Mouse (Mus musculus): ENCODE data around the gene Itih2. TPM values are rescaled to one million over a fixed set of nuclear protein-coding genes. Genes with fewer than 3 reads are reported as not detected.

Itih2 gene
- polyA plus RNA-seq, 1 experiment from 2014 or later, result 0.87 TPM

DNA sequence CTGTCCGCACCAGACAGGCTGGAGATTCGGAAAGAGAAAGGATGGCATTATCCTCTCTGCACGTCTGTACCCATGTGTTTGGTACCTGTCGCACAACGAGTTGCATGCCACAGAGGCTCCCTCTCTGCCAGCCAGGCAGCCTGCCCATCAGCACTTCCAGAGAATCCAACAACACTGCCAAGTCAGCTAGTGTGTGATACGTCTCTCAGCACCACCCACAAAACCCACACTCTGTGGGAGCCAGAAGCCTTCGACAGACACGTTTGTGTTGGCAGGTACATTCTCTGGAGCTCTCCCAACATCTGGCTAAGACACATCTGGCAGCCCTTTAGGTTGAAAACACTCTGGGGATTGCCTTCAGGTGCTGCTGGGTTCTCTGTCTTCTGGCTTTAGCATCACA, 16.0 kb upstream of the Itih2 start:
- no peaks in the 10 kb centered on the region for H3K9me3 ChIP-seq (ENCODE audit: control insufficient read depth, low read length)
- ATAC-seq (ENCODE audit: low FRiP score, low TSS enrichment), result no peak
- H3K36me3 ChIP-seq (ENCODE audit: control insufficient read depth, insufficient read depth, low read length), result no peaks in the 10 kb centered on the region
- WGBS, result 82% methylated on average over 8 of the region's 8 CpGs
- no peak overlapping the region for H3K4me3 ChIP-seq (ENCODE audit: low read length)
- H3K27me3 ChIP-seq (ENCODE audit: control insufficient read depth, insufficient read depth, low read length), result no peaks in the 10 kb centered on the region
- H3K27ac ChIP-seq (ENCODE audit: low read depth, low read length), result no peak overlapping the region
- no peak overlapping the region for H3K4me2 ChIP-seq (replicated peaks; ENCODE audit: low read depth, low read length)
- no peaks in the 10 kb centered on the region for H3K4me1 ChIP-seq (ENCODE audit: control insufficient read depth, insufficient read depth, low read length)
- no peak overlapping the region for H3K9ac ChIP-seq (ENCODE audit: low read depth, low read length)

DNA sequence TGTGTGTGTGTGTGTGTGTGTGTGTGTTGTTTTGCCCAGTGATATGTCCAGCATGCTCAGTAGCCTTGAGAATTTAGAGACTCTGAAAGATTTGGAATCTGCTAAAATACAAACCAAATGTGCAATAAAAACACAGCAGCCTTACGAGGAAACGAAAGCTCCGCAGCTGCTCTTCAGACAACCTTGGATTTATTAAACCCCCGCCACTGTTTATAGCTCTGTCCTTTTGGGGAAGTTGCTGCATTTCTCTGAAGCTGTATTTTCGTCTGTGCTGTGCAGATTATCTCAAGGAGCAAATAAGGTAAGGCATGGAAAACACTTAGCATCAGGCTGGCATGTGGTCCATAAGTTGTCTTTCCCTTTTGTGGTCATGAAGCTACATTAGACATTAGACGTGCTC, 14.3 kb upstream of the Itih2 start:
- 34% methylated on average over 6 of the region's 6 CpGs for WGBS
- Histone ChIP-seq H3K27me3 (ENCODE audit: control insufficient read depth, insufficient read depth, low read length) (no peaks in the 10 kb centered on the region), H3K4me2 (replicated peaks; ENCODE audit: low read depth, low read length) (no peak overlapping the region), H3K27ac (ENCODE audit: low read depth, low read length) (no peak overlapping the region), H3K4me3 (ENCODE audit: low read length) (no peak overlapping the region), H3K4me1 (ENCODE audit: control insufficient read depth, insufficient read depth, low read length) (no peaks in the 10 kb centered on the region), H3K9ac (ENCODE audit: low read depth, low read length) (no peak overlapping the region), H3K36me3 (ENCODE audit: control insufficient read depth, insufficient read depth, low read length) (no peaks in the 10 kb centered on the region), H3K9me3 (ENCODE audit: control insufficient read depth, low read length) (no peaks in the 10 kb centered on the region)
- ATAC-seq (ENCODE audit: low FRiP score, low TSS enrichment), result no peak

GRCm38 (mm10) chr2:10142472-10143454, 11.6 kb upstream of the Itih2 start:
- Histone ChIP-seq H3K4me2 (replicated peaks; ENCODE audit: low read depth, low read length) (no peak overlapping the region), H3K27me3 (ENCODE audit: control insufficient read depth, insufficient read depth, low read length) (no peaks in the 10 kb centered on the region), H3K36me3 (ENCODE audit: control insufficient read depth, insufficient read depth, low read length) (no peaks in the 10 kb centered on the region), H3K4me1 (ENCODE audit: control insufficient read depth, insufficient read depth, low read length) (no peaks in the 10 kb centered on the region), H3K9ac (ENCODE audit: low read depth, low read length) (no peak overlapping the region), H3K9me3 (ENCODE audit: control insufficient read depth, low read length) (no peaks in the 10 kb centered on the region), H3K4me3 (ENCODE audit: low read length) (no peak overlapping the region), H3K27ac (ENCODE audit: low read depth, low read length) (no peak overlapping the region)
- 33% methylated on average over 8 of the region's 8 CpGs for WGBS
- ATAC-seq (ENCODE audit: low FRiP score, low TSS enrichment), result peak; percentile 91

DNA sequence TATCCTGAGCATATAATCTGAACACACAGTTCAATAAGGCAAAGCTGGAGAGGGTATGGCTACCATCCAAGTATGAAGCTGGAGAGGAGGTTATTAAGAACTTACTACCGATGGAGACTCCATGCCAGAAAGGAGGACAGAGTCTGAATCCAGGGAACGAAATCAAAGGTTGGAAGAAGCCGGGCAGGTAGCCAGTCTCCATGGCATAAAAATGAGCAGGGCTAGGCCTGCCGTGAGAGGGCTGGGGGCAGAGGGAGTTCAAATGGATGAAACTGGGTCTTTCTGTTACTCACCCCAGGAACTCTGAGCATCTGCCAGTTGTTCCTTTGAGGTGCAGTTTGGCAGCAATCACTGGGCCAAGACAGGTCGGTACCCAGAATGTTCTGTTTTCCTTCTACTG, 9.3 kb upstream of the Itih2 start:
- WGBS, result 82% methylated on average over 5 of the region's 5 CpGs
- H3K4me1 ChIP-seq (ENCODE audit: control insufficient read depth, insufficient read depth, low read length), result no peaks in the 10 kb centered on the region
- H3K9ac ChIP-seq (ENCODE audit: low read depth, low read length), result no peak overlapping the region
- H3K4me2 ChIP-seq (replicated peaks; ENCODE audit: low read depth, low read length), result no peak overlapping the region
- no peak overlapping the region for H3K27ac ChIP-seq (ENCODE audit: low read depth, low read length)
- no peak overlapping the region for H3K4me3 ChIP-seq (ENCODE audit: low read length)
- ATAC-seq (ENCODE audit: low FRiP score, low TSS enrichment), result no peak
- H3K27me3 ChIP-seq (ENCODE audit: control insufficient read depth, insufficient read depth, low read length), result no peaks in the 10 kb centered on the region
- H3K36me3 ChIP-seq (ENCODE audit: control insufficient read depth, insufficient read depth, low read length), result no peaks in the 10 kb centered on the region
- H3K9me3 ChIP-seq (ENCODE audit: control insufficient read depth, low read length), result no peaks in the 10 kb centered on the region

DNA sequence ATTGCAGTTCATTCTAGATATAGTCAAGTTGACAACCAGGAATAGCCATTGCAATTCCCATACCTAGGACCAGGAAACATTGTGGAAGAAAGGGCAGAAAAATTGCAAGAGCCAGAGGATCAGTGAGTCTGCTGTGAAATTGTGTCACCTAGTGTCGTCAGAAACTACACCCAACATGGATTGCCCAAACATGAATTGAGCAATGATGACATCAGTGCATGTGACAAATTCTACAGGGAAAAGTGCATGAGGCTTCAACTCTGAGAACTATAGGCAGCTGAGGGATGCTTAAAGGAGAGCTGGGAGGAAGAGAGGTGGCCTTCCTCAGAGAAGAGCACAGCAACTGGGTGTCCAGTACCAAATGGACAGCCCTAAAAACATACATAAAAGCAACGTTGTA, 6.1 kb upstream of the Itih2 start:
- Histone ChIP-seq H3K27me3 (ENCODE audit: control insufficient read depth, insufficient read depth, low read length) (no peaks in the 10 kb centered on the region), H3K4me3 (ENCODE audit: low read length) (no peak overlapping the region), H3K9ac (ENCODE audit: low read depth, low read length) (no peak overlapping the region), H3K9me3 (ENCODE audit: control insufficient read depth, low read length) (no peaks in the 10 kb centered on the region), H3K4me2 (replicated peaks; ENCODE audit: low read depth, low read length) (no peak overlapping the region), H3K27ac (ENCODE audit: low read depth, low read length) (no peak overlapping the region), H3K4me1 (ENCODE audit: control insufficient read depth, insufficient read depth, low read length) (no peaks in the 10 kb centered on the region), H3K36me3 (ENCODE audit: control insufficient read depth, insufficient read depth, low read length) (no peaks in the 10 kb centered on the region)
- WGBS, result 87% methylated on average over 2 of the region's 2 CpGs
- ATAC-seq (ENCODE audit: low FRiP score, low TSS enrichment), result no peak

- no peaks in the 10 kb centered on the region for H3K27me3 ChIP-seq (ENCODE audit: control insufficient read depth, insufficient read depth, low read length)
- H3K36me3 ChIP-seq (ENCODE audit: control insufficient read depth, insufficient read depth, low read length), result no peaks in the 10 kb centered on the region
- no peak overlapping the region for H3K4me2 ChIP-seq (replicated peaks; ENCODE audit: low read depth, low read length)
- no peaks in the 10 kb centered on the region for H3K4me1 ChIP-seq (ENCODE audit: control insufficient read depth, insufficient read depth, low read length)
- WGBS, result 47% methylated on average over 6 of the region's 6 CpGs
- H3K9me3 ChIP-seq (ENCODE audit: control insufficient read depth, low read length), result no peaks in the 10 kb centered on the region
- H3K4me3 ChIP-seq (ENCODE audit: low read length), result no peak overlapping the region
- no peak overlapping the region for H3K9ac ChIP-seq (ENCODE audit: low read depth, low read length)
- ATAC-seq (ENCODE audit: low FRiP score, low TSS enrichment), result no peak
- H3K27ac ChIP-seq (ENCODE audit: low read depth, low read length), result no peak overlapping the region
Measured at GRCm38 (mm10) chr2:10133941-10134340, 2.7 kb upstream of the Itih2 start.

GRCm38 (mm10) chr2:10132128-10132527, 932 bp upstream of the Itih2 start:
- H3K4me1 ChIP-seq (ENCODE audit: control insufficient read depth, insufficient read depth, low read length), result no peaks in the 10 kb centered on the region
- no peaks in the 10 kb centered on the region for H3K27me3 ChIP-seq (ENCODE audit: control insufficient read depth, insufficient read depth, low read length)
- 89% methylated on average over 1 of the region's 1 CpGs for WGBS
- H3K27ac ChIP-seq (ENCODE audit: low read depth, low read length), result no peak overlapping the region
- H3K4me2 ChIP-seq (replicated peaks; ENCODE audit: low read depth, low read length), result no peak overlapping the region
- H3K36me3 ChIP-seq (ENCODE audit: control insufficient read depth, insufficient read depth, low read length), result no peaks in the 10 kb centered on the region
- H3K9ac ChIP-seq (ENCODE audit: low read depth, low read length), result no peak overlapping the region
- H3K4me3 ChIP-seq (ENCODE audit: low read length), result no peak overlapping the region
- H3K9me3 ChIP-seq (ENCODE audit: control insufficient read depth, low read length), result no peaks in the 10 kb centered on the region
- no peak for ATAC-seq (ENCODE audit: low FRiP score, low TSS enrichment)

DNA sequence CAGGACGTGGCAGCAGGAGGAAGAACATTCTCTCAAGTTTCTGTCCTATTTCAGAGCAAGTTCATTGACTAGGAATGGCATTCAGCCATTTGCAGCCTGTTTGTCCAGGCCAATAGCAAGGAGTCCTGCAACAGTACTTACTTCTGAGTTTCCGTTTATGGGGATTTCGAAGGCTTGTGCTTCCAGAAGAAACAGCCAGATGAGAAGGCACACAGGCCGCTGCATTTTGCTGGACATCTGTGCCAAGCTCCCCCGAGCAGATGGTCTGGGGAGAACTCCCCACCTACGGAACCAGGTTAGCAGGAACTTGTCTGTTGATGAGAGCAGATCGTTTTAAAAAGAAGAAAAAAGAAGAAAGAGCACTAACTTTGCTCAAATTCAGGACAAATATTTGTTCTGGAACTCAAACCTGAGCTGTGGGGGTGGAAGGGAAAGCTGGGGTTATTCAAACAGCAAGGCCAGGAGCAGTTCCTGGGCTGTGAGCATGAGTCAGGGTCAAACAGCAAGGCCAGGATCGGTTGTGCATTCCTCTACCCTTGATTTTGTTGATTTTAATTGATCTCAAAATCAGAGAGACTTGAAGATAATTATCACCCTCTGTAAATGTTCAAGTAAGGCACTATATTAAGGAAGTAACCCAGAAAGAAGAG, 730 bp downstream of the Itih2 start:
- WGBS, result 19% methylated on average over 8 of the region's 8 CpGs
- no peak for ATAC-seq (ENCODE audit: low FRiP score, low TSS enrichment)
- Histone ChIP-seq H3K27me3 (ENCODE audit: control insufficient read depth, insufficient read depth, low read length) (no peaks in the 10 kb centered on the region), H3K9ac (ENCODE audit: low read depth, low read length) (no peak overlapping the region), H3K4me2 (replicated peaks; ENCODE audit: low read depth, low read length) (no peak overlapping the region), H3K4me1 (ENCODE audit: control insufficient read depth, insufficient read depth, low read length) (no peaks in the 10 kb centered on the region), H3K27ac (ENCODE audit: low read depth, low read length) (no peak overlapping the region), H3K4me3 (ENCODE audit: low read length) (no peak overlapping the region), H3K36me3 (ENCODE audit: control insufficient read depth, insufficient read depth, low read length) (no peaks in the 10 kb centered on the region), H3K9me3 (ENCODE audit: control insufficient read depth, low read length) (no peaks in the 10 kb centered on the region)

- Histone ChIP-seq H3K27me3 (ENCODE audit: control insufficient read depth, insufficient read depth, low read length) (no peaks in the 10 kb centered on the region), H3K4me2 (replicated peaks; ENCODE audit: low read depth, low read length) (no peak overlapping the region), H3K9me3 (ENCODE audit: control insufficient read depth, low read length) (no peaks in the 10 kb centered on the region), H3K27ac (ENCODE audit: low read depth, low read length) (no peak overlapping the region), H3K4me1 (ENCODE audit: control insufficient read depth, insufficient read depth, low read length) (no peaks in the 10 kb centered on the region), H3K4me3 (ENCODE audit: low read length) (no peak overlapping the region), H3K9ac (ENCODE audit: low read depth, low read length) (no peak overlapping the region), H3K36me3 (ENCODE audit: control insufficient read depth, insufficient read depth, low read length) (no peaks in the 10 kb centered on the region)
- WGBS, result 94% methylated on average over 4 of the region's 4 CpGs
- no peak for ATAC-seq (ENCODE audit: low FRiP score, low TSS enrichment)
Measured at GRCm38 (mm10) chr2:10128571-10128970, 2.6 kb downstream of the Itih2 start.
